Mouse (Mus musculus) kidney, embryonic 14.5 days (tissue): ENCODE measurements around the gene Slc17a4. TPM values are rescaled to one million over a fixed set of nuclear protein-coding genes. Genes with fewer than 3 reads are reported as not detected.

Experiments used
- ATAC-seq: fragments of 200-750 bp; cut with Nextera tagmentation; 2 replicates; pipeline ENCODE4 v1.8.0; 2017; ENCODE audit warnings: moderate number of reproducible peaks, mild to moderate bottlenecking, moderate TSS enrichment, moderate library complexity; ENCODE audit not compliant: low FRiP score, low TSS enrichment
- H3K27ac ChIP-seq: fragments of 300-500 bp; sonication (generic); 2 replicates; pipeline ENCODE4 v1.5.1; 2014; ENCODE audit warnings: low read depth, mild to moderate bottlenecking, low read length, moderate library complexity, mixed read lengths
- H3K27me3 ChIP-seq: fragments of 300-500 bp; sonication (generic); 2 replicates; pipeline ENCODE4 v1.6.1; 2014; ENCODE audit warnings: mild to moderate bottlenecking, low read length; ENCODE audit not compliant: control insufficient read depth, insufficient read depth
- H3K36me3 ChIP-seq: fragments of 300-500 bp; sonication (generic); 2 replicates; pipeline ENCODE4 v1.6.1; 2014; ENCODE audit warnings: low read length, mixed read lengths; ENCODE audit not compliant: control insufficient read depth, insufficient read depth
- H3K4me1 ChIP-seq: fragments of 300-500 bp; sonication (generic); 2 replicates; pipeline ENCODE4 v1.6.1; 2014; ENCODE audit warnings: low read length, mixed read lengths; ENCODE audit not compliant: control insufficient read depth, insufficient read depth
- H3K4me2 ChIP-seq: fragments of 300-500 bp; sonication (generic); replicated peaks from 2 replicates; pipeline ENCODE4 v1.6.1; 2014; ENCODE audit warnings: low read depth, mild to moderate bottlenecking, low read length
- H3K4me3 ChIP-seq: fragments of 300-500 bp; sonication (generic); 2 replicates; pipeline ENCODE4 v1.5.1; 2014; ENCODE audit warnings: mild to moderate bottlenecking, low read length
- H3K9ac ChIP-seq: fragments of 300-500 bp; sonication (generic); 2 replicates; pipeline ENCODE4 v1.6.1; 2014; ENCODE audit warnings: low read depth, mild to moderate bottlenecking, low read length, moderate library complexity
- H3K9me3 ChIP-seq: fragments of 300-500 bp; sonication (generic); 2 replicates; pipeline ENCODE4 v1.6.1; 2016; ENCODE audit warnings: low read length; ENCODE audit not compliant: control insufficient read depth
- WGBS: fragments of 180-500 bp; shearing (Covaris S2); extraction: QIAGEN DNeasy Blood & Tissue Kit; methylation state at CpG from one replicate; pipeline ENCODE4 v1.1.7; 2014; 5-methylcytosine and 5-hydroxymethylcytosine counted together
- polyA plus RNA-seq: library from polyadenylated mRNA; unstranded; fragments of >200 nt; fragmentation: Nextera tagmentation; extraction: Ambion mirVana; gene quantifications from 2 replicates; pipeline ENCODE4 v1.2.1, GENCODE M21; 2014

Slc17a4 gene
- polyA plus RNA-seq, result 2.0 and 2.5 TPM in 2 replicates

DNA sequence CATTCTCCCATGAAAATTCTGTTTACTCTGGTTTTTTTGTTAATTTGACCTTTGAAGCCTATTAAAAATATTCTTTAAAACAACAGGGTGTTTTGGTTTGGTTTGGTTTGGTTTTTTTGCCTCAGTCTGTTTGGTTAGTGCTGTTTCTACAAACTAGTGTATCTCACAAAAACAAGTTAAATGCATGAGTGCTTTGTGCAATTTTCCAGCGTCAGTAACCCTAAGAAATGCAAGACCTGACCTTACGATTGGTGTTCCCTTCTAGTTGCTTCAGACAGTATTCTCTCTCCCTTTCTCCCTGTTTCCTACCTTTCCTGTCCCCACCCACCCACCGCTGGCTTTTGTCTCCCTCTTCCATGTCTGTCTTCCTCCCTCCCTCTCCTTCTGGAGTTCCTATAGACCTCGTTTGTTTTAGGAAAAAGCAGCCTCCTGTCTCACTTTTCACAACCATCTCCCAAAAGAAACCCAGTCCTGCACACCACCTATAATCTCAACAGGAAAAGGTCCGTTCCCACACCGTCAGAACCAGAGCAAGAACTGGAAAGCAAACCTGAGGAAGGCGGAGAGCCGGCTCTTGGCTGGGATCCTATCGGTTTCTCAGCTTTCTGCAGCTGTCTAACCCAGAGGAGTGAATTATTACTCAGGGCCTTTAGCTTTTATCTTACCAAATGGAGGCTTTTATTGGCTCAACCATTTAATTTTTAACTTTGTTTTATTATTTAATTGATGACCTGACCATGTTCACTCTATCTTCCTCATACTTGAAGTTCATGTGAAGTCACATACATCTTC lies at the start of gene Slc17a4:
Gene Slc17a4, minus strand, starts transcription at position 634 of the 792 bp plus-strand sequence.
- Histone ChIP-seq H3K36me3 (no peaks in the 10 kb centered on the region), H3K4me1 (peaks cover 24% of the 10 kb centered on the region), H3K9me3 (no peaks in the 10 kb centered on the region), H3K27me3 (no peaks in the 10 kb centered on the region), H3K9ac (no peak within 1 kb of the TSS), H3K4me3 (no peak within 1 kb of the TSS), H3K27ac (peak within 1 kb of the TSS; percentile 42), H3K4me2 (0 out of 2 replicates have a peak within 1 kb of the TSS, but pooled peaks have one; percentile 15)
- WGBS, result 16% methylated on average over 9 of the region's 9 CpGs
- peak; percentile 29; the same call in 1 of the 2 replicates for ATAC-seq

DNA sequence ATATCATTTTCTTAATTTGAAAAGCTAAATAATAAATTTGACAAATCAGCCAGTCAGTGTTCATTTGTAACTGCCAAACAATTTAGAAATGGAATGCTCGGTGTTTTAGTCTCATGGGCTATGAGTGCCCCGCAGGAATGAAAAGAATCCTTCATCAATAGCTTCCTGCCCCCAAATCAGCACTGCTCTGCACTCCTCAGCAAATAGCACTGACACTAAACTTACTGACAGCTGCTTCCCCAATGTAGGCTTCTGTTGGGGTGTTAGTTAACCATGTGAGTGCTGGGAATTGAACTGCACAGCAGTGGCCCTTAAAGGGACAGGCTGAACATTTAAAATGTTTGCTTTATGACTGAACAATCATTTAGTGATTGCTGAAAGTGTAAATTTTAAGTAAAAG lies 45.0 kb upstream of the Slc17a4 start:
- Histone ChIP-seq H3K9me3 (no peaks in the 10 kb centered on the region), H3K27ac (no peak overlapping the region), H3K36me3 (no peaks in the 10 kb centered on the region), H3K27me3 (no peaks in the 10 kb centered on the region), H3K4me3 (no peak overlapping the region), H3K4me2 (no peak overlapping the region), H3K4me1 (no peaks in the 10 kb centered on the region), H3K9ac (no peak overlapping the region)
- no peak for ATAC-seq
- WGBS, result 52% methylated on average over 2 of the region's 2 CpGs

DNA sequence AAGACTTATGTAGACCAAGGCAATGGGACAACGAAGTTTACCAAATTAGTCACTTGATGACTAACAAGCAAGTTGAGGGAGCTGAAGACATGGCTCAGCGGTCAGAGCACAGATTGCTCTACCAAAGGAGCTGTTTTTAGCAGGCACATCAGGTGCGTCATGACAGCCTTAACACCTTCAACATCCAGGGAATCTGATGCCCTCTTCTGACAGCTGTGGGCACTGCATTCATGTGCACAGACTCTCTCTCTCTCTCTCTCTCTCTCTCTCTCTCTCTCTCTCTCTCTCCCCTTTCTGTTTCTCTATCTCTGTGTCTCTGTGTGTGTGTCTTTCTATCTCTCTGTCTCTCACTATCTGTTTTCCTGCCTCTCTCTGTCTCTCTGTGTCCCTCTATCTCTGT lies 36.1 kb upstream of the Slc17a4 start:
- no peaks in the 10 kb centered on the region for H3K27me3 ChIP-seq
- H3K4me1 ChIP-seq, result 0 out of 2 replicates have a peak, but pooled peaks cover 3% of the 10 kb centered on the region
- no peak for ATAC-seq
- H3K9ac ChIP-seq, result no peak overlapping the region
- no peaks in the 10 kb centered on the region for H3K36me3 ChIP-seq
- no peak overlapping the region for H3K27ac ChIP-seq
- H3K4me3 ChIP-seq, result no peak overlapping the region
- WGBS, result 72% methylated on average over 3 of the region's 3 CpGs
- no peak overlapping the region for H3K4me2 ChIP-seq
- no peaks in the 10 kb centered on the region for H3K9me3 ChIP-seq

DNA sequence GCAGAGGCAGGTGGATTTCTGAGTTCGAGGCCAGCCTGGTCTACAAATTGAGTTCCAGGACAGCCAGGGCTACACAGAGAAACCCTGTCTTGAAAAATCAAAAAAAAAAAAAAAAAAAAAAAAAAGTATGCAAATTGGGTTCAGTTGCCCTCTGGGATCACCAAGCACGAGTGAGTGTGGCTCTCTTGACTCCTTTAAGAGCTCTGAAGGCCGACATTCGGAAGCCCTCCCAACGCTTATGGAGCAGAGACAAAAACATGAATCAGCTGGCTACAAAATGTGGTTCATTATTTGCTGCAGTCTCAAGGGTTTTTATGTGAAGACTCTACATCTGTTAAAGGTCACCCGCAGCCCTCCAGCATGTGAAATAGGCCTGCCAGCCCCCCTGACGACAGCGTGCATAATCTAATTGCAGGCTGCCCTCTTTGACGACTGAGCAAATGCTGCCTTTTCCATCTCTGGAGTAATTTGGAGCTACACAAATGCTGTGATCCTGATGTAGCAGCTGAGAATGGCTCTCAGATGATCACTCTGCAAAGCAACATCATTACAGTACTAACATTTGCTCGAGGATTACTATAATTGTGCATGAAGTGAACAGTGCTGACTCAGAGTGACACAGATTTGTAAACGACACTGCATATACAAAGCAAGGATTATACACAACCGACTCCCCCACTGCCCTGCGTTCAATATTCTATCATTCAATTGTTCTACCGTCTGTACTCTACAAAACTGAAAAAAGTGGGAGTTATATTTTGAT lies 34.9 kb upstream of the Slc17a4 start:
- H3K9me3 ChIP-seq, result no peaks in the 10 kb centered on the region
- no peaks in the 10 kb centered on the region for H3K27me3 ChIP-seq
- no peak for ATAC-seq
- no peak overlapping the region for H3K27ac ChIP-seq
- H3K4me3 ChIP-seq, result no peak overlapping the region
- WGBS, result 68% methylated on average over 14 of the region's 14 CpGs
- no peak overlapping the region for H3K4me2 ChIP-seq
- no peaks in the 10 kb centered on the region for H3K36me3 ChIP-seq
- H3K4me1 ChIP-seq, result 0 out of 2 replicates have a peak, but pooled peaks cover 3% of the 10 kb centered on the region
- H3K9ac ChIP-seq, result no peak overlapping the region

DNA sequence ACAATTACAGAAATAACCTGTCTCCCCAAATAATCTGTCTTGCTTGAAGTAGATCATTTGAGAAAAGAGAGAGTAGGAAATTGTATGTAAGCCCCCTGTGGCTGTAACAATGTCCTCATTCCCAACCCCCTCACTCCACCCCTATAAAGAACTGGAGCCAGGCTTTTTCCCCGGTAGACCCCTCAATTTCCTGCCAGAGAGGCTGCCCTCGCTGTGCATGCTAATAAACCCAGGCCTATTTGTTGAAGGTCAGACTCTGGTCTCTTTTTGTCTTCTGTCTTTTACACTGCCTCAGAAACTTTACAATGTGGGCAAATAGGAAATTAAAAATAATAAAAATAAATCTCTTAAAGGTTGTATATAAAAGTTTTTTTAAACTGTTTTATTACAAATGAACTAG lies 31.4 kb upstream of the Slc17a4 start:
- H3K4me2 ChIP-seq, result no peak overlapping the region
- H3K4me1 ChIP-seq, result 0 out of 2 replicates have a peak, but pooled peaks cover 3% of the 10 kb centered on the region
- no peaks in the 10 kb centered on the region for H3K9me3 ChIP-seq
- no peaks in the 10 kb centered on the region for H3K36me3 ChIP-seq
- WGBS, result 12% methylated on average over 2 of the region's 2 CpGs
- H3K27me3 ChIP-seq, result no peaks in the 10 kb centered on the region
- no peak for ATAC-seq
- H3K27ac ChIP-seq, result no peak overlapping the region
- H3K9ac ChIP-seq, result no peak overlapping the region
- no peak overlapping the region for H3K4me3 ChIP-seq

DNA sequence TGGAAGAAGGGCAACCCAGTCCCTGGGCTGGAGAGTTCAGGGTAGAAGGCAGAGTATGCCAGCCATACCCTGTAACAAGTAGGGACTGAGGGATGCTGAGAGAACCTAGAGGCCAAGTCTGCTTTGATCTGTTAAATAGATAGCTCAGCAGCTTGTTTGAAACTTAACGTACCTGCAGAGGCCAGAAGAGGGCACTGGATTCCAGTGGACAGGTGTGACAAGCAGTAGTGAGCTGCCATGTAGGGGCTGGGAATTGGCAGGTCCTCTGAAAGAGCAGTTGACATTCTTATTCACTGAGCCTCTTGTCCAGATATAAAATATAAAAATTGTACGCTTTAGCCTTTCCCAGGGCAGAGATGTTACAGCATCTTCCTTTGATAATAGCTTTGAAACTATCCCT lies 28.1 kb upstream of the Slc17a4 start:
- WGBS, result 61% methylated on average over 2 of the region's 2 CpGs
- no peaks in the 10 kb centered on the region for H3K27me3 ChIP-seq
- 0 out of 2 replicates have a peak, but pooled peaks cover 3% of the 10 kb centered on the region for H3K4me1 ChIP-seq
- H3K9me3 ChIP-seq, result no peaks in the 10 kb centered on the region
- no peak overlapping the region for H3K4me2 ChIP-seq
- H3K36me3 ChIP-seq, result no peaks in the 10 kb centered on the region
- no peak for ATAC-seq
- H3K4me3 ChIP-seq, result no peak overlapping the region
- no peak overlapping the region for H3K9ac ChIP-seq
- H3K27ac ChIP-seq, result no peak overlapping the region

DNA sequence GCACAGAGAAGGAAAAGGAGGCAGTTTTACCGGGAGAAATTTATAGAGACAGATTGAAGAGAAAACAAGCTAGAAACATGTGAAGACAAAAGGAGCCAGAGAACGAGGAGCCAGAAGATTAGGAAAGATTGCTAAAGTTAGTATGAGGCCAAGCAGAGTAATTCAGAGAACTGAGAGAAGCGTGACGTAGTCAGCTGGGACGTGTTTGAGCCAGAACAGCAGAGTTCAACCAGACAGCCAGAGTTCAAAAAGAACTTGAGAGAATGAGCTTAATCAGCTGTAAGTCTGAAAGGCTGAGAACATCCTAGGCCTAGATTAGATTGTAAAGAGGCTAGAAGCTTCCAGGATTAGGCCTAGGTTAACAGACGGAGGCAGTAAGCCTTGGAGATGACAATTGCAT lies 25.5 kb upstream of the Slc17a4 start:
- Histone ChIP-seq H3K4me2 (no peak overlapping the region), H3K9me3 (no peaks in the 10 kb centered on the region), H3K27ac (no peak overlapping the region), H3K9ac (no peak overlapping the region), H3K4me3 (no peak overlapping the region), H3K4me1 (no peaks in the 10 kb centered on the region), H3K36me3 (no peaks in the 10 kb centered on the region), H3K27me3 (no peaks in the 10 kb centered on the region)
- 60% methylated on average over 6 of the region's 6 CpGs for WGBS
- ATAC-seq, result no peak

DNA sequence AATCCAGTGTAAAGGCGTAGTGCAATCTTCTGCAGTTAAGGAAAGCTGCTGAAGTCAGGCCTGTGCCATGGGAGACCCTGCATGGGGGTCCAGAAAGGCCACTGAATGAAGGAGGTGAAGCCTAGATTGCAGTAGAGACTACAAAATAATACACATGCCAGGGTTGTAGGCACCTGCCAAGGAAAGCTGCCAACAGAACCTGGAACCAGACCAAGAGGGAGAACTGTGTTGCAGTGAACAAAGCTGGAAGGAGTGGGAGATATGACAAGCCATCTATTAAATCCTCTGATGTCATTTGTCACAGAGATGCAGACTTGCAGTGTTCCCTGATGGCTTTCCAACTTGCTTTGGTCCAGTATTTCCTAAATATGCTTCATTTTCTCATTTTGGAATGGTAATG lies 23.9 kb upstream of the Slc17a4 start:
- H3K27ac ChIP-seq, result no peak overlapping the region
- WGBS, result 93% methylated on average over 1 of the region's 1 CpGs
- no peaks in the 10 kb centered on the region for H3K36me3 ChIP-seq
- no peaks in the 10 kb centered on the region for H3K9me3 ChIP-seq
- H3K4me2 ChIP-seq, result no peak overlapping the region
- no peak overlapping the region for H3K9ac ChIP-seq
- H3K27me3 ChIP-seq, result no peaks in the 10 kb centered on the region
- no peak overlapping the region for H3K4me3 ChIP-seq
- ATAC-seq, result no peak
- no peaks in the 10 kb centered on the region for H3K4me1 ChIP-seq

DNA sequence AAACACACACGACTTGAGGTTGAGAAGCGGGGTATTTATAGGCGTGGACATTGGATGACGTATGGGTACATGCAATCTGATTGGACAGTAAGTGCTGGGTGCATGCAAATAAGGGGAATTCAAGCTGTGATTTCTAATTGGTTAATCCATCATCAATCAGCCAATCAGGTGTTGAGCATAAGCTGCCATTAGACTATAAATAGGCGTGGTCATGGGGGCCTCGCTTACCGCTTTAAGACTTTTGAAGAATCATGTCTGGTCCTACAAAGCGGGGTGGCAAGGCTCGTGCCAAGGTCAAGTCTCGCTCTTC lies 19.4 kb upstream of the Slc17a4 start, which contains the start of gene Hist1h2aa:
Gene Hist1h2aa, plus strand, starts transcription at position 252 of the 310 bp plus-strand sequence.
- no peak for ATAC-seq
- H3K36me3 ChIP-seq, result no peaks in the 10 kb centered on the region
- 92% methylated on average over 10 of the region's 10 CpGs for WGBS

More for the DNA sequence above, 19.4 kb upstream of the Slc17a4 start, which contains the start of gene Hist1h2aa:
- Histone ChIP-seq H3K27me3 (no peaks in the 10 kb centered on the region), H3K4me3 (no peak within 1 kb of the TSS), H3K27ac (no peak within 1 kb of the TSS), H3K4me2 (no peak within 1 kb of the TSS), H3K4me1 (no peaks in the 10 kb centered on the region), H3K9ac (no peak within 1 kb of the TSS), H3K9me3 (no peaks in the 10 kb centered on the region)
